Mouse (Mus musculus) midbrain, embryonic 12.5 days (tissue): Measurements from ENCODE around the gene Gcnt2. TPM values are rescaled to one million over a fixed set of nuclear protein-coding genes. Genes with fewer than 3 reads are reported as not detected.

Experiments
- ATAC-seq: fragments of 200-750 bp; cut with Nextera tagmentation; 2 replicates; pipeline ENCODE4 v1.8.0; 2017; ENCODE audit warnings: low read depth, moderate TSS enrichment, moderate library complexity; ENCODE audit not compliant: low FRiP score
- H3K27ac ChIP-seq: fragments of 300-500 bp; sonication (generic); replicated peaks from 2 replicates; pipeline ENCODE4 v1.5.1; 2016; ENCODE audit warnings: mild to moderate bottlenecking
- H3K27me3 ChIP-seq: fragments of 300-500 bp; sonication (generic); 2 replicates; pipeline ENCODE4 v1.6.1; 2016; ENCODE audit warnings: mild to moderate bottlenecking
- H3K36me3 ChIP-seq: fragments of 300-500 bp; sonication (generic); 2 replicates; pipeline ENCODE4 v1.6.1; 2016
- H3K4me1 ChIP-seq: fragments of 300-500 bp; sonication (generic); 2 replicates; pipeline ENCODE4 v1.6.1; 2016
- H3K4me2 ChIP-seq: fragments of 300-500 bp; sonication (generic); replicated peaks from 2 replicates; pipeline ENCODE4 v1.6.1; 2016; ENCODE audit warnings: mild to moderate bottlenecking, moderate library complexity
- H3K4me3 ChIP-seq: fragments of 300-500 bp; sonication (generic); 2 replicates; pipeline ENCODE4 v1.5.1; 2016; ENCODE audit warnings: mild to moderate bottlenecking
- H3K9ac ChIP-seq: fragments of 300-500 bp; sonication (generic); replicated peaks from 2 replicates; pipeline ENCODE4 v1.6.1; 2016; ENCODE audit warnings: mild to moderate bottlenecking, moderate library complexity
- H3K9me3 ChIP-seq: fragments of 300-500 bp; sonication (generic); 2 replicates; pipeline ENCODE4 v1.6.1; 2016; ENCODE audit warnings: mild to moderate bottlenecking
- WGBS: fragments of 180-500 bp; shearing (Covaris S2); methylation state at CpG from one replicate; pipeline ENCODE4 v1.1.7; 2016; 5-methylcytosine and 5-hydroxymethylcytosine counted together
- polyA plus RNA-seq: library from polyadenylated mRNA; unstranded; fragments of >200 nt; fragmentation: Nextera tagmentation; extraction: Ambion mirVana; gene quantifications from 2 replicates; pipeline ENCODE4 v1.2.1, GENCODE M21; 2016

The Gcnt2 gene
- polyA plus RNA-seq, 1 experiment from 2014 or later: 3.2 TPM

GRCm38 (mm10) chr13:40910047-40910446 lies 50.5 kb downstream of the Gcnt2 start:
- no peak for ATAC-seq
- no peaks in the 10 kb centered on the region for H3K36me3 ChIP-seq

DNA sequence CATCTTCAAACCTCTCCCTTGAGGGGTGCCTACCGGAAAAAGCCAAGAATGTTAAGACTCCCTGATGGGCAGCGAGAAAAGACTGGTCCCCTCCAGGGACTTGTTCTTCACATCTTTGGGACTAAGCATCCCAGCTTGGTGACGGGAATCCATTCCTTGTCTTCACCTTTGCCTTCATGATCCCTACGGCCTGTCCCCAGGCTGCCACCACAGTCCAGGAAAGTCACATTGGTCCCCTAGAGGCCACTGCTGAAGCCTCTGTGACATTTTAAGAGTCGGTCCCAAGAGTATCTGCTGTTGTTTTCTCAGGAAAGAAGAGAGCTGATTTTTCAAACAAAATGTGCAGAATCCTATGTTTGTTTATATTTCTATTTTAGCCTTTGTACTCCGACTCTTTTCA lies 52.4 kb downstream of the Gcnt2 start:
- ATAC-seq: no peak
- no peaks in the 10 kb centered on the region for H3K27me3 ChIP-seq
- no peak overlapping the region for H3K27ac ChIP-seq
- no peaks in the 10 kb centered on the region for H3K36me3 ChIP-seq
- H3K9ac ChIP-seq: no peak overlapping the region
- H3K4me2 ChIP-seq: no peak overlapping the region
- H3K4me3 ChIP-seq: no peak overlapping the region
- WGBS: 90% methylated on average over 6 of the region's 6 CpGs
- H3K9me3 ChIP-seq: no peaks in the 10 kb centered on the region
- peaks cover 11% of the 10 kb centered on the region for H3K4me1 ChIP-seq

More at GRCm38 (mm10) chr13:40910047-40910446, 50.5 kb downstream of the Gcnt2 start:
- Histone ChIP-seq H3K4me3 (no peak overlapping the region), H3K27me3 (peaks cover 5% of the 10 kb centered on the region; the same call in 1 of the 2 replicates), H3K9ac (no peak overlapping the region), H3K4me1 (peaks cover 2% of the 10 kb centered on the region; the same call in 1 of the 2 replicates), H3K27ac (no peak overlapping the region), H3K4me2 (no peak overlapping the region), H3K9me3 (no peaks in the 10 kb centered on the region)
- WGBS: 98% methylated on average over 6 of the region's 6 CpGs

DNA sequence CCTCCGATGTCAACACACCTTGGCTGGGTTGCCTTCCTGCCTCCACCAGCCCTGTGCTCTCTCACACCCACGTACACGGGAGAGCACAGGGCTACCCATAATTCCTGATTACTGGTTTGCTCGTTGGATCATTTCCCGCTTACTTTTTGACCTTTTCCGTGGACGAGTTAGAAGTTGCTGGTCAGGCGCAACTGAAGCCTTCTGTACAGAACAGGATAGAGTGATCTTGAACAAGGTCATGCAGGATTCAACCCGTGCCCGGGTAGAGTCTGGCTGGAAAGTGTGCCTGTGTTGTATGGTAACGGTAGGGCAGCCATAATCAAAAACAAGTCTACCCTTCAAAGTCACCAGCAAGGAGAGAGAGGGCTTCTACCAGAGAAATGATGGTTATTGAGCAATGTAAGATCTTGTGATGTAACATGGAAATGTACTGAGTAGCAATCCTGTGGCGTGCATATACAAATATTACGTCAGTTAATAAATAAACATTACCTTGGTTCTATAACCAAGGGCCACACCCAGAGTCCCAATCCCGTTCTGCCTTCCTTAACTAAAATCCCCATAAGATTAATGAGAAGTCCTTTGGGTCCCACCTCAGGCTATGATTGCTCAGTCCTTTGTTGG lies 54.0 kb downstream of the Gcnt2 start:
- Histone ChIP-seq H3K27me3 (peaks cover 7% of the 10 kb centered on the region), H3K9ac (no peak overlapping the region), H3K27ac (no peak overlapping the region), H3K4me2 (no peak overlapping the region), H3K9me3 (no peaks in the 10 kb centered on the region), H3K4me1 (peaks cover 18% of the 10 kb centered on the region), H3K4me3 (no peak overlapping the region), H3K36me3 (no peaks in the 10 kb centered on the region)
- WGBS: 93% methylated on average over 14 of the region's 14 CpGs
- ATAC-seq: no peak

- Histone ChIP-seq H3K9me3 (no peaks in the 10 kb centered on the region), H3K27ac (no peak overlapping the region), H3K4me1 (peaks cover 18% of the 10 kb centered on the region), H3K36me3 (no peaks in the 10 kb centered on the region), H3K4me3 (no peak overlapping the region), H3K27me3 (peaks cover 13% of the 10 kb centered on the region), H3K9ac (no peak overlapping the region), H3K4me2 (no peak overlapping the region)
- ATAC-seq: no peak
- 88% methylated on average over 4 of the region's 4 CpGs for WGBS
These were observed 54.6 kb downstream of the Gcnt2 start for GRCm38 (mm10) chr13:40914053-40914585.

GRCm38 (mm10) chr13:40916321-40917160 lies 57.0 kb downstream of the Gcnt2 start:
- Histone ChIP-seq H3K36me3 (no peaks in the 10 kb centered on the region), H3K9me3 (no peaks in the 10 kb centered on the region), H3K9ac (no peak overlapping the region), H3K4me3 (peak overlapping the region; percentile 52), H3K27me3 (peaks cover 13% of the 10 kb centered on the region), H3K27ac (no peak overlapping the region), H3K4me2 (peak overlapping the region; percentile 92), H3K4me1 (peaks cover 18% of the 10 kb centered on the region)
- ATAC-seq: no peak
- WGBS: 7% methylated on average over 21 of the region's 21 CpGs

DNA sequence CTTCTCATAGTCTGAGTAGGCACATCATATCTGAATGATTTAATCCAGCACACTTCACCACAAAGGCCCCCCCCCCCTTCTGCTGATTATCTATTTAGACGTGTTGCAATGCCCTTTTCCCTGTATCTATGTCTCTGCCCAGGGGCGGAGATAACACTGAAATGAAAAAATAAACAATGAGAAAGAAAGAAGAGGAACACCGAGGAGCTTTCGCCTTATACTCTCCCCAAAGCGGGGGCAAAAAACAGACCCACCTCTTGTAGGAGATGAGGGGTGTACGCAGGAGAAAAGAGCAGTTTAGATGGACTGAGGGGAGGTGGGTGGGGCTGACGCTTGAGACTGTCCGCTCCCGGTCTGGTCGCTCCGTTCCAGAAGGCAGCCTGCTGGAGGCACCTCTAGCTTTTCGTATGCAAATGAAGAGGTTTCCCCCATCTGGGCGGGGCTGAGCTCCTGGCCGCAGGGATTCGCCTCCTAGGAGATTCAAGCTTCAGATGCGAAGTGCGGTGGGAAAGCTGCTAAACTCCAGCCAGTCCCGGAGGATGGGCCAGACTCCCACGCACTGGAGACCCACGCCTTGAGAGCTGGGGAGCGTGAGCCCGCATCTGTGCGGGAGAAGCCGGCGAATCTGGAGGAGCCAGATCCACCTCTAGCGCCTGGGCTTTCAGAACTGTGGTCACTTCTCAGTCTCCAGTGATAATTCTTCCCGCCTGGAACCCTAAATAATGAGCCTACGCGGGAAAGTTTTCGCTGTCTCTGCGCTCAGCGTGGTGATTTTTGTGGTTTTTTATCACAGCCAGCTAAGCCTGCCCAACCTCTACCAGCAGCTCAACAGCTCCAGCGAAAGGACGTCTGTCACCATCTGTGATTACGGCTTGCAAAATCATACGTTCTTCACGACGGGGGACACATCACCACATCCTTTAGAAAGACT lies 57.9 kb downstream of the Gcnt2 start:
- Histone ChIP-seq H3K4me1 (peaks cover 18% of the 10 kb centered on the region), H3K27me3 (peaks cover 13% of the 10 kb centered on the region), H3K4me2 (peak overlapping the region; percentile 92), H3K27ac (no peak overlapping the region; the same call in 1 of the 2 replicates), H3K9ac (peak overlapping the region; percentile 49), H3K36me3 (no peaks in the 10 kb centered on the region), H3K9me3 (no peaks in the 10 kb centered on the region), H3K4me3 (peak overlapping the region; percentile 52)
- ATAC-seq: peak; percentile 92
- under 1% methylated on average over 38 of the region's 38 CpGs for WGBS

DNA sequence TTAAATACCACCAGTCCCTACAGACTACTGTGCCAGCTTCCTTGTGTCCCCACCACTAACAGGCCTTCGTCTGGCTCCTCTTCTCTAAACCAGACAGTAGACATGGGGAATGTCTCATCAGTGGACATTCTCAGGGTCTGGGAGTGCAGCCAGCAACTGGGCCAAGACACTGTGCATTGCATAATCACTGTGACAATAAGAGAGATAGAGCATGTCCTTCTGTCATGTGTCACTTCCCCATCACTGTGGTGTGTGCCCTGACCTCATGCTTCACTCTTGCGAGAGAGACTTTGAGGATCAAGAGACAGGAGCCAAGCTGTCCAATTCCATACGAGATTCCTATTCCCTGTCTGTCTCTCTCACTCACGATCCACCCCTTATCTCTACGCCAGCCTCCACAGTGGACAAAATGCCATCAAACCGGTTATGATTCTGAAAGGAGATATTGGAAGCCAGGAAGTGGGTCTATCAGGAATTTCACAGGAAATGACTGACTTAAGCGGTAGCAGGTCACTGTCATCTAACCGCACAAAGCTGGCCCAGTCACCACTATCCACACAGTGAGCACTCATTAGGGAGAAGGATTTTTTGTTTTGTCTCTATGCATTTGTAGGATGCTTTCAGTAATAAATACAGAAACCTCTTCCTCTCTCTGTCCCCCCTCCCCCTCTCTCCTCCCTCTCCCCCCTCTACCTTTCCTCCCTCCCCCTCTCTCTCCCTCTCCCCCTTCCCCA lies 61.9 kb downstream of the Gcnt2 start:
- Histone ChIP-seq H3K36me3 (no peaks in the 10 kb centered on the region), H3K4me2 (no peak overlapping the region), H3K9me3 (no peaks in the 10 kb centered on the region), H3K27me3 (peaks cover 13% of the 10 kb centered on the region), H3K4me1 (peaks cover 14% of the 10 kb centered on the region), H3K9ac (no peak overlapping the region), H3K4me3 (no peak overlapping the region), H3K27ac (no peak overlapping the region)
- no peak for ATAC-seq
- WGBS: 83% methylated on average over 8 of the region's 8 CpGs

GRCm38 (mm10) chr13:40922311-40922877 lies 62.8 kb downstream of the Gcnt2 start:
- Histone ChIP-seq H3K4me2 (no peak overlapping the region), H3K4me3 (no peak overlapping the region), H3K27me3 (peaks cover 13% of the 10 kb centered on the region), H3K36me3 (no peaks in the 10 kb centered on the region), H3K27ac (no peak overlapping the region), H3K9me3 (no peaks in the 10 kb centered on the region), H3K4me1 (peaks cover 7% of the 10 kb centered on the region), H3K9ac (no peak overlapping the region)
- ATAC-seq: no peak
- 86% methylated on average over 11 of the region's 11 CpGs for WGBS

- 78% methylated on average over 4 of the region's 4 CpGs for WGBS
These were observed 64.3 kb downstream of the Gcnt2 start for GRCm38 (mm10) chr13:40923756-40924315.

DNA sequence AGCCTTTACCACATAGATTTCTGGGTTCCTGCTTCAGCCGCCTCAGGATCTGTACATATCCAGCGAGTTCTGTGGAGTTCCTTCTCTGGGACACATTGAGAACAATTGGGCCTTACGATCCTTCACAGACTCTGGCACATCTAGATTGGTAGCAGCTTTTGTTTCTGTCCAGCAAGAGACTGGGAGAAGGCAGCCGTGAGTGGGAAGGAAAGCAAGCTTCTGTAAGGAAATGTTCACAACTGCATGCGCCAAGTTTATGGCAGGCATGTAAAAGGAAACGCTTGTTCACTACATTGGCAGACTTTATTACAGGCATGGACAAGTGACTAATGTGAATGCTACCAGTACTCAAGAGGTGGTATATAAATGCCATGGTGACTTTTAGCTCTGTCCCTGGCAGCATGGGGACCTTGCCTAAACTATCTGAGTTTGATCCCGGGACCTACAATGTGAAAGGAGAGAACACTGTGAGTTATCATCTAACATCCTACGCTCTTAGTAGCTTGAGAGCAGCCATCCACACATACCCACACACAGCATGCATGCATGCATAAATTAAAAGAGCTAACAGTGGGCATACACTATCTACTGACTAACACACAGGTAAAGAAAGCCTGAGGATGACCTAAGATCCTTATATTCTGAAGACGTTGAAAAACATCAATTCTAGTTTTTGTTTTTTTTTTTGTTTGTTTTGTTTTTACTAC lies 68.8 kb downstream of the Gcnt2 start:
- H3K36me3 ChIP-seq: no peaks in the 10 kb centered on the region
- no peak overlapping the region for H3K4me2 ChIP-seq
- H3K4me1 ChIP-seq: no peaks in the 10 kb centered on the region
- H3K4me3 ChIP-seq: no peak overlapping the region
- WGBS: 88% methylated on average over 9 of the region's 9 CpGs
- no peak for ATAC-seq
- no peaks in the 10 kb centered on the region for H3K27me3 ChIP-seq
- no peak overlapping the region for H3K9ac ChIP-seq
- H3K27ac ChIP-seq: no peak overlapping the region
- no peaks in the 10 kb centered on the region for H3K9me3 ChIP-seq

More at GRCm38 (mm10) chr13:40923756-40924315, 64.3 kb downstream of the Gcnt2 start:
- peaks cover 2% of the 10 kb centered on the region for H3K27me3 ChIP-seq
- H3K4me1 ChIP-seq: no peaks in the 10 kb centered on the region
- no peak overlapping the region for H3K4me3 ChIP-seq
- no peaks in the 10 kb centered on the region for H3K9me3 ChIP-seq
- ATAC-seq: no peak
- H3K4me2 ChIP-seq: no peak overlapping the region
- no peak overlapping the region for H3K27ac ChIP-seq
- H3K36me3 ChIP-seq: no peaks in the 10 kb centered on the region
- H3K9ac ChIP-seq: no peak overlapping the region
